ENCODE assay signal across 29 mouse cellular contexts in genomic region chr6:118153091-118153490, GRCm38 (mm10). TPM values are rescaled to one million over a fixed set of nuclear protein-coding genes. Genes with fewer than 3 reads are reported as not detected.
"Had no signal": no experiment of that assay in that cellular context is flagged by ENCODE, and none has a peak within 500 bp of the region (broad histone marks: within the 10 kb centered on the region; RNA-seq: fewer than 3 reads in every experiment).

No protein-coding gene starts in this region.

- H3K27me3 ChIP-seq: embryonic facial prominence, embryonic 12.5 days; embryonic facial prominence, embryonic 13.5 days; embryonic facial prominence, embryonic 15.5 days; forebrain, embryonic 12.5 days; forebrain, embryonic 13.5 days had no signal

- ATAC-seq: forebrain, embryonic 13.5 days; forebrain, embryonic 14.5 days; forebrain, embryonic 16.5 days; forebrain, postnatal 0 days had no signal

- H3K4me1 ChIP-seq: embryonic facial prominence, embryonic 10.5 days; embryonic facial prominence, embryonic 12.5 days; embryonic facial prominence, embryonic 13.5 days; embryonic facial prominence, embryonic 15.5 days; forebrain, embryonic 12.5 days; forebrain, embryonic 13.5 days had no signal

- H3K9me3 ChIP-seq: embryonic facial prominence, embryonic 10.5 days; embryonic facial prominence, embryonic 12.5 days; embryonic facial prominence, embryonic 13.5 days; embryonic facial prominence, embryonic 15.5 days; forebrain, embryonic 12.5 days; forebrain, embryonic 13.5 days had no signal

- H3K9ac ChIP-seq: embryonic facial prominence, embryonic 12.5 days; embryonic facial prominence, embryonic 13.5 days; embryonic facial prominence, embryonic 15.5 days; forebrain, embryonic 12.5 days; forebrain, embryonic 13.5 days; forebrain, postnatal 0 days had no signal

- H3K27ac ChIP-seq: embryonic facial prominence, embryonic 10.5 days; embryonic facial prominence, embryonic 12.5 days; embryonic facial prominence, embryonic 13.5 days; embryonic facial prominence, embryonic 15.5 days; forebrain, embryonic 12.5 days; forebrain, embryonic 13.5 days; gastrocnemius, adult 2 months; heart, adult 2 months had no signal

- DNase-seq: cerebellum, adult 18-20 months; cerebellum, adult 2 months; cerebellum, adult 8-10 months; cerebellum, adult 9-10 months; cerebellum, adult 9-11 months; cerebellum, postnatal 10 days; cerebellum, postnatal 14 days; cerebellum, postnatal 25 days; cerebellum, postnatal 36 days; embryo, embryonic 11 days; forebrain, postnatal 0 days; gastrocnemius, adult 2 months; gastrocnemius, postnatal 10 days; gastrocnemius, postnatal 14 days; gastrocnemius, postnatal 25 days; gastrocnemius, postnatal 36 days; heart, adult 18-20 months; heart, adult 2 months had no signal

- H3K4me2 ChIP-seq: embryonic facial prominence, embryonic 12.5 days; embryonic facial prominence, embryonic 13.5 days; embryonic facial prominence, embryonic 15.5 days; forebrain, embryonic 12.5 days; forebrain, embryonic 13.5 days had no signal

- H3K36me3 ChIP-seq: embryonic facial prominence, embryonic 10.5 days; embryonic facial prominence, embryonic 12.5 days; embryonic facial prominence, embryonic 13.5 days; embryonic facial prominence, embryonic 15.5 days; forebrain, embryonic 12.5 days had no signal

- H3K4me3 ChIP-seq: embryonic facial prominence, embryonic 10.5 days; embryonic facial prominence, embryonic 12.5 days; embryonic facial prominence, embryonic 13.5 days; embryonic facial prominence, embryonic 15.5 days; erythroblast, embryonic 14.5 days; forebrain, embryonic 12.5 days; forebrain, embryonic 13.5 days; gastrocnemius, adult 2 months; heart, adult 2 months had no signal

RNA-seq across cellular contexts. Expression of gene Ret, which starts 44.4 kb away (rescaled TPM):
- total RNA-seq: common myeloid progenitor, adult 5-6 weeks; granulocyte monocyte progenitor cell, adult 5-6 weeks had no signal
- polyA plus RNA-seq: erythroblast, embryonic 14.5 days had no signal
